Mouse (Mus musculus) forebrain, embryonic 15.5 days (tissue): ENCODE data around the gene Gpnmb. TPM values are rescaled to one million over a fixed set of nuclear protein-coding genes. Genes with fewer than 3 reads are reported as not detected.

Experiments
- ATAC-seq: fragments of 200-750 bp; cut with Nextera tagmentation; replicated peaks from 2 replicates; pipeline ENCODE4 v1.8.0; 2017; ENCODE audit warnings: mild to moderate bottlenecking, moderate TSS enrichment, moderate library complexity
- H3K27ac ChIP-seq: fragments of 300-500 bp; sonication (generic); replicated peaks from 2 replicates; pipeline ENCODE4 v1.5.1; 2015; ENCODE audit warnings: mild to moderate bottlenecking, inconsistent platforms
- H3K27me3 ChIP-seq: fragments of 300-500 bp; sonication (generic); 2 replicates; pipeline ENCODE4 v1.6.1; 2015; ENCODE audit warnings: inconsistent platforms
- H3K36me3 ChIP-seq: fragments of 300-500 bp; sonication (generic); 2 replicates; pipeline ENCODE4 v1.6.1; 2015; ENCODE audit warnings: mild to moderate bottlenecking, inconsistent platforms
- H3K4me1 ChIP-seq: fragments of 300-500 bp; sonication (generic); 2 replicates; pipeline ENCODE4 v1.6.1; 2015; ENCODE audit warnings: inconsistent platforms
- H3K4me2 ChIP-seq: fragments of 300-500 bp; sonication (generic); replicated peaks from 2 replicates; pipeline ENCODE4 v1.6.1; 2015; ENCODE audit warnings: mild to moderate bottlenecking, inconsistent platforms
- H3K4me3 ChIP-seq: fragments of 300-500 bp; sonication (generic); 2 replicates; pipeline ENCODE4 v1.5.1; 2015; ENCODE audit warnings: mild to moderate bottlenecking, inconsistent platforms
- H3K9ac ChIP-seq: fragments of 300-500 bp; sonication (generic); replicated peaks from 2 replicates; pipeline ENCODE4 v1.6.1; 2015; ENCODE audit warnings: mild to moderate bottlenecking, inconsistent platforms
- H3K9me3 ChIP-seq: fragments of 300-500 bp; sonication (generic); 2 replicates; pipeline ENCODE4 v1.6.1; 2016; ENCODE audit warnings: inconsistent platforms
- WGBS: fragments of 180-500 bp; shearing (Covaris S2); methylation state at CpG from one replicate; pipeline ENCODE4 v1.1.7; 2015; ENCODE audit warnings: mixed read lengths; 5-methylcytosine and 5-hydroxymethylcytosine counted together
- polyA plus RNA-seq: library from polyadenylated mRNA; unstranded; fragments of >200 nt; fragmentation: Nextera tagmentation; extraction: Ambion mirVana; gene quantifications from 2 replicates; pipeline ENCODE4 v1.2.1, GENCODE M21; 2015

Gene Gpnmb
- polyA plus RNA-seq, 1 experiment from 2014 or later = 0.47 TPM

DNA sequence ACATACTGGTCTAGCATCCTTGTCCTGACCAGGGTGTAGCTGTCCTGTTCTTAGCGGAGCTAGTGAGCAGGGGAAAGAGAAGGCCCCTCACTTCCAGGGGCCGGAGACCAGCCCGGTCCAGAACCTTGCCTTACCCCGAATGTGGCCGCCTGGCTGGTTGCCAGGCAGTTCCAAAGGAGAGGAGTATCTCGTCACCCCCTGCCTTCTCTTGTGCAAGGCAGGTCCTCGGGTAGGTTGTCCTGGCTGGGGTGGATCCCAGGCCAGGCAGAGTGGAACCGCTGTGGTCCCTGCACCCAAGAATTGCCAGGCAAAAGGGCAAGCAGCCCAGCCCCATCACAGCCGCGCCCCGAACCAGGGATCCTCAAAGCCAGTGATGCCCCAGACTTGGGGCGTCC, 919 bp downstream of the Gpnmb start:
- Histone ChIP-seq H3K9ac (no peak overlapping the region), H3K36me3 (no peaks in the 10 kb centered on the region), H3K4me3 (no peak overlapping the region), H3K27me3 (0 out of 2 replicates have a peak, but pooled peaks cover 2% of the 10 kb centered on the region), H3K4me1 (0 out of 2 replicates have a peak, but pooled peaks cover 3% of the 10 kb centered on the region), H3K4me2 (no peak overlapping the region), H3K27ac (no peak overlapping the region), H3K9me3 (no peaks in the 10 kb centered on the region)
- WGBS = 66% methylated on average over 12 of the region's 12 CpGs
- ATAC-seq = no peak

DNA sequence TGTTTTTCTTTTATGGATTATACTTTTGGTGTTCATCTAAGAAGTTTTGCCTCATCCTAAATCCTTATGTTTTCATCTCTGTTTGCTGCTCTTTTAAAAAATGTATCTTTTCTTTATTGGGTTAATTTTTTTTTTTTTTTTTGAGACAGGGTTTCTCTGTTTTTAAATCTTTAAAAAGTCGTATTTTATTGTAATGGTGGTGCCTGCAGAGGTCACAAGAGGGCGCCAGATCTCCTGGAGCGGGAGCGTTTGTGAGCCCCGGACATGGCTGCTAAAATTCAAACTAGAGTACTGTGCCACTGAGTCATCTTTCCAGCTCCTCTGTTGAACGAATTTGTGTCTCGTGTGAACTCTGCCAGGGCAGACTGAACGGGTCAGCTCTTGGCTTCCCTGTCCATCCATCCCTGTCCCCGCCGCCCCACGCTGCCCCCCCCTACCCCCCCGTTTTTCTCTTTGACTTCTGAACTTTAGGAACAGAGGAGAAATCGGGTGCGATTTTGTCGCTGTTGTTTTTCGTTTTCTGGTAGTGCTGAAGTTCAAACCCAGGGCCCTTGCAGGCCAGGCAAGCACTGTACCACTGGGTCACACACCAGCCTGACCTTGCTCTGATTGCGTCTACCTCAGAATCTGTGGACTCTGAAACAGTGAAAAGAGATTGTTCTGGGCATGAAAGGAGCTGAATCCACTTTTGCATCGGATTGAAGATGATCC, 3.3 kb downstream of the Gpnmb start:
- Histone ChIP-seq H3K36me3 (no peaks in the 10 kb centered on the region), H3K9me3 (no peaks in the 10 kb centered on the region), H3K4me1 (0 out of 2 replicates have a peak, but pooled peaks cover 3% of the 10 kb centered on the region), H3K27me3 (no peaks in the 10 kb centered on the region), H3K4me2 (peak overlapping the region; percentile 38), H3K27ac (no peak overlapping the region), H3K4me3 (peak overlapping the region; percentile 26), H3K9ac (no peak overlapping the region)
- 12% methylated on average over 18 of the region's 18 CpGs for WGBS
- ATAC-seq = 0 out of 2 replicates have a peak, but pooled peaks have one; percentile 63

DNA sequence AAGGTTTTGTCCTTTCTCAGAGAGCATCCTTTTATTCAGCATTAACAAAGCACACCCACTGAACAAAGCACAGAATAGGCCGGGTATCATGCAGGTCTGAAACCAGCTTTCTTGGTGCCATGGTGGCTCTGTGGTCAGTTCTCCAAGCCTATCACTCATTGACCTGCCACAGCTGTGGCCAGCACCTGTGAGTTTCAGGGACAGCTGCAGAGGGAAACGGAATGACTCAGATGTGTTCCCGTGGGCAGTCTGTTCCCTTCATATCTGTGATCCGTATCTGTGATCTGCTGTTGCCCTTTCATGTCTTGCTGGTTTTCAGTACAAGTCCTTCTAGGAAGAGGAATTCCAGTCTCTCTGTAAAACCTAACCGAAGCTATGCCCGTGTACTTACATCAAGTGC, 10.2 kb downstream of the Gpnmb start:
- ATAC-seq = no peak
- H3K36me3 ChIP-seq = no peaks in the 10 kb centered on the region
- no peaks in the 10 kb centered on the region for H3K27me3 ChIP-seq
- H3K4me2 ChIP-seq = no peak overlapping the region
- no peak overlapping the region for H3K9ac ChIP-seq
- WGBS = 76% methylated on average over 6 of the region's 6 CpGs
- H3K27ac ChIP-seq = no peak overlapping the region
- no peaks in the 10 kb centered on the region for H3K9me3 ChIP-seq
- H3K4me1 ChIP-seq = no peaks in the 10 kb centered on the region
- H3K4me3 ChIP-seq = no peak overlapping the region

DNA sequence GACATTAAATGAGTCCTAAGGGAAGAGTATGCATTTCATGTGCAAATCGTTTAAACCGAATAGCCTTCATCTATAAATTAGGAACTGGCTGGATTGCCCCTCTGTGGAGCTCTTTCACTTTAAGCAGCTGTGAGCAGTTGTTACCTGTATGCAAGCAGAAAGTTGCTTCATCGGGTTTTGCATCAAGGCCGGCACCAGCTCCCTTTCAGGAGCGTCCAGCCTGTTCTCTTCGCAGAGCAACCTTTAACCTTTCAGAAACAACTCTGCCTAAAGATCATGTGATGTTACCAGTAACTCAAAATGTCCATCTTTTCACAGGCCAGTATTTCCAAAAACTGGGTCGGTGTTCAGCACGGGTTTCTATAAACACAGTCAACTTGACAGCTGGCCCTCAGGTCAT, 10.6 kb downstream of the Gpnmb start:
- no peak overlapping the region for H3K4me3 ChIP-seq
- H3K9ac ChIP-seq = no peak overlapping the region
- no peaks in the 10 kb centered on the region for H3K9me3 ChIP-seq
- no peak overlapping the region for H3K27ac ChIP-seq
- ATAC-seq = no peak
- H3K27me3 ChIP-seq = no peaks in the 10 kb centered on the region
- no peaks in the 10 kb centered on the region for H3K36me3 ChIP-seq
- H3K4me1 ChIP-seq = no peaks in the 10 kb centered on the region
- no peak overlapping the region for H3K4me2 ChIP-seq
- WGBS = 83% methylated on average over 8 of the region's 8 CpGs

DNA sequence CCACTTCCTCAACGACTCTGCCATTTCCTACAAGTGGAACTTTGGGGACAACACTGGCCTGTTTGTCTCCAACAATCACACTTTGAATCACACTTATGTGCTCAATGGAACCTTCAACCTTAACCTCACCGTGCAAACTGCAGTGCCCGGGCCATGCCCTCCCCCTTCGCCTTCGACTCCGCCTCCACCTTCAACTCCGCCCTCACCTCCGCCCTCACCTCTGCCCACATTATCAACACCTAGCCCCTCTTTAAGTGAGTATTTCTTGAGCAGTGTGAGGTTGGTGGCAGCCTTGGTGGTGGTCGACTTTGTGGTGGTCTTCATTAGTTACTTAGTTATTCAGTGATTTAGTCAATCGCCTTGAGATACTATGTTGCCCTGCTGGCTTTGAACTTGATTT, 11.5 kb downstream of the Gpnmb start:
- Histone ChIP-seq H3K4me2 (no peak overlapping the region), H3K27ac (no peak overlapping the region), H3K4me3 (no peak overlapping the region), H3K27me3 (no peaks in the 10 kb centered on the region), H3K36me3 (no peaks in the 10 kb centered on the region), H3K9me3 (no peaks in the 10 kb centered on the region), H3K4me1 (no peaks in the 10 kb centered on the region), H3K9ac (no peak overlapping the region)
- ATAC-seq = no peak
- WGBS = 83% methylated on average over 10 of the region's 10 CpGs

DNA sequence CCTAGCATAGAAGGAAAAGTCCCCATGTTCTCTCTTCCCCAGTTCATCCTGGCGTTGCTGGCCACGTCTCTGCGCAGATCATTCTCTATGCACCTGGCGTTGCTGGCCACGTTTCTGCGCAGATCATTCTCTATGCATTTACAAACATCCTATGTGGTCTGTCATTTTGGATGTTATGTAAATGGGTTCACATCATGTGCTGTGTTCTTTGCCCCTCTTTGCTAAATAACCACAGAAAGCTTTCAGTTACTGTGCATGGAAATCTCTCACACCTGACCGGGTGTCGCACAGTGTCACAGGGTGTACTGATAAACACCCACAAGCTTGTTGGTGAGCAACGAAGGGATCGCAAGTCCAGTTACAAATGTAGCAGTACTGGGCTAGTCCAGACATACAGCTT, 12.0 kb downstream of the Gpnmb start:
- 89% methylated on average over 10 of the region's 10 CpGs for WGBS
- Histone ChIP-seq H3K4me2 (no peak overlapping the region), H3K4me1 (no peaks in the 10 kb centered on the region), H3K9ac (no peak overlapping the region), H3K4me3 (no peak overlapping the region), H3K9me3 (no peaks in the 10 kb centered on the region), H3K36me3 (no peaks in the 10 kb centered on the region), H3K27me3 (no peaks in the 10 kb centered on the region), H3K27ac (no peak overlapping the region)
- ATAC-seq = no peak

DNA sequence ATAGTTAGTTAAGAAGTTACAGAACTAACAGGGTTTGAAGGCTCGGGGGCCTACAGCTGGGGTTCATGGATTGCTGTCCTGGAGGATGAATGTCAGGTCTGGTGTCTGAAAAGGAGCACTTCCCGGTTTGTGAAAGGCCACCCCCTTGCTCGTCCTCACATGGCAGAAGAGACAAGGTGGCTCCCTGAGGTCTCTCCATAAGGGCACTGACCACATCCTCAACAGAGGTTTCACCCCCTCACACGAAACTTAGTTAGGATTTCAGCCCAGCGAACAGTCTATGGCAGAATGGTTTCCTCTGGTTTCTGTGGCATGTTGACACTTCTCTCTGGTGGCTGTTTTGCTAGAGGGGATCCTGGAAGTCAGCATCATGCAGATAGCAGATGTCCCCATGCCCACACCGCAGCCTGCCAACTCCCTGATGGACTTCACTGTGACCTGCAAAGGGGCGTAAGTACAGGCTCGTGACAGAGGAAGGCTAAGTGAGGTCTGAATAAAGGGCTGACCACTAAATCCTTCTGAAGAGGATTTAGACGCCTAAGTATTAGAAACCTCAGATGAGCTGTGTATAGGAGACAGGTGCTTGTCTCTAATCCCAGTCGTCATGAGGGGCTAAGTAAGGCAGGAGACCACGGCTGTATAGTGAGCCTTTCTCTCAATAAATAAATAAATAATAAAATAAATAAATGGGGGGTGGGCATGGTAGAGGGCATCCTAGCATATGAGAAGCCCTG, 14.5 kb downstream of the Gpnmb start:
- no peaks in the 10 kb centered on the region for H3K27me3 ChIP-seq
- H3K4me3 ChIP-seq = no peak overlapping the region
- H3K9me3 ChIP-seq = no peaks in the 10 kb centered on the region
- no peak for ATAC-seq
- H3K27ac ChIP-seq = no peak overlapping the region
- no peak overlapping the region for H3K4me2 ChIP-seq
- H3K9ac ChIP-seq = no peak overlapping the region
- H3K4me1 ChIP-seq = peaks cover 5% of the 10 kb centered on the region; the same call in 1 of the 2 replicates
- 51% methylated on average over 11 of the region's 11 CpGs for WGBS
- H3K36me3 ChIP-seq = no peaks in the 10 kb centered on the region

DNA sequence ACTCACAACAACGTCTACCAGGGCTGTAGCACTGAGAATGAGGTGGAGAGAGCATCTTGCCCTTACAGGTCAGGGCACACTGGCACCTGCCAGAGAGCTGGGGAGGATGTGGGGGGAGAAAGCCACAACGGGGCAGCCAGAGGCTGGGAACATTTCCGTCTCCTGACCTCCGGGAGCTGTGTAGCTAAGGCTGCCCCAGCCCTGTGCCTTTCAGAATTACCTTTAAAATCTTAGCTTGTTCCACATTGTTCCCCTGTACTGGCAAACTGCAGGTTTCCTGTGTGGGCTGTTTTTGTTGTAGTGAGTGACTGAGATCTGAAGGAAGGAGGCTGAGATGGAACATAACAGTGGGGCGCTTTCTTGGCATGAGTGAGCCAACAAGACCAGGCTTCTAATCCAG, 15.8 kb downstream of the Gpnmb start:
- Histone ChIP-seq H3K4me3 (no peak overlapping the region), H3K9me3 (no peaks in the 10 kb centered on the region), H3K36me3 (no peaks in the 10 kb centered on the region), H3K27ac (no peak overlapping the region), H3K4me1 (peaks cover 5% of the 10 kb centered on the region; the same call in 1 of the 2 replicates), H3K4me2 (no peak overlapping the region), H3K27me3 (no peaks in the 10 kb centered on the region), H3K9ac (no peak overlapping the region)
- no peak for ATAC-seq
- 73% methylated on average over 5 of the region's 5 CpGs for WGBS

DNA sequence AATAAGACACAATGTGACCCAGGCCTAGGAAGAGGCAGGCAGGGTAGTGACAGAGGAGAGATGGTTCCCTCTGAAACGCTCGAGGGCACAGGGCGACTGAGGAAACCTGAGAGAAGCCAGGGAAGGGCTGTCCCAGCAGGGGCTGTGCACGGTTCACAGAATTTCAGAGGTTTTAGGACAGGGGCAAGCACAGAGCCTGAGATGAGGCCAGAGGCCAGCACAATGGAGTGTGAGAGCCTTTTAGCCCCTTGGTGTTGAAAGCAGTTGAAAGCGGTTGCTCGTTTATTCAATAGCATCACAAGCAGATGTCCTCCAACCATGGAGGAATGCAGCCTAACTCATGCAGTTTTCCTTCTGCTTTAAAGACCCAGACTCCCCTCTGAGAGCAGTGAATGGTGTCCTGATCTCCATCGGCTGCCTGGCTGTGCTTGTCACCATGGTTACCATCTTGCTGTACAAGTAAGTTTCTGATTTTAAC, 18.9 kb downstream of the Gpnmb start:
- H3K27ac ChIP-seq = peak overlapping the region; percentile 31
- H3K4me3 ChIP-seq = no peak overlapping the region
- H3K9me3 ChIP-seq = no peaks in the 10 kb centered on the region
- H3K36me3 ChIP-seq = no peaks in the 10 kb centered on the region
- H3K9ac ChIP-seq = no peak overlapping the region
- no peak overlapping the region for H3K4me2 ChIP-seq
- WGBS = 5% methylated on average over 7 of the region's 7 CpGs
- H3K27me3 ChIP-seq = no peaks in the 10 kb centered on the region
- H3K4me1 ChIP-seq = peaks cover 5% of the 10 kb centered on the region; the same call in 1 of the 2 replicates
- peak; percentile 56 for ATAC-seq

DNA sequence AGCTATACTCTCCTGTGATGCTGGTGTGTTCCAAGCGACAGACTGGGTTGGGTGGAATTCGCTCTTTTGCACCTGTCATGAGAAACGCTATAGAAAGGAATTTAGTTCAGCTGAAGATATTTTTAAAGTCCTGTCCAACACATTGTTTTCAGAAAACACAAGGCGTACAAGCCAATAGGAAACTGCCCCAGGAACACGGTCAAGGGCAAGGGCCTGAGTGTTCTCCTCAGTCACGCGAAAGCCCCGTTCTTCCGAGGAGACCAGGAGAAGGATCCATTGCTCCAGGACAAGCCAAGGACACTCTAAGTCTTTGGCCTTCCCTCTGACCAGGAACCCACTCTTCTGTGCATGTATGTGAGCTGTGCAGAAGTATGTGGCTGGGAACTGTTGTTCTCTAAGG, 19.7 kb downstream of the Gpnmb start:
- no peak for ATAC-seq
- Histone ChIP-seq H3K4me1 (peaks cover 5% of the 10 kb centered on the region; the same call in 1 of the 2 replicates), H3K4me2 (no peak overlapping the region), H3K27ac (no peak overlapping the region), H3K36me3 (no peaks in the 10 kb centered on the region), H3K9me3 (no peaks in the 10 kb centered on the region), H3K9ac (no peak overlapping the region), H3K27me3 (no peaks in the 10 kb centered on the region), H3K4me3 (no peak overlapping the region)
- WGBS = 61% methylated on average over 9 of the region's 9 CpGs

DNA sequence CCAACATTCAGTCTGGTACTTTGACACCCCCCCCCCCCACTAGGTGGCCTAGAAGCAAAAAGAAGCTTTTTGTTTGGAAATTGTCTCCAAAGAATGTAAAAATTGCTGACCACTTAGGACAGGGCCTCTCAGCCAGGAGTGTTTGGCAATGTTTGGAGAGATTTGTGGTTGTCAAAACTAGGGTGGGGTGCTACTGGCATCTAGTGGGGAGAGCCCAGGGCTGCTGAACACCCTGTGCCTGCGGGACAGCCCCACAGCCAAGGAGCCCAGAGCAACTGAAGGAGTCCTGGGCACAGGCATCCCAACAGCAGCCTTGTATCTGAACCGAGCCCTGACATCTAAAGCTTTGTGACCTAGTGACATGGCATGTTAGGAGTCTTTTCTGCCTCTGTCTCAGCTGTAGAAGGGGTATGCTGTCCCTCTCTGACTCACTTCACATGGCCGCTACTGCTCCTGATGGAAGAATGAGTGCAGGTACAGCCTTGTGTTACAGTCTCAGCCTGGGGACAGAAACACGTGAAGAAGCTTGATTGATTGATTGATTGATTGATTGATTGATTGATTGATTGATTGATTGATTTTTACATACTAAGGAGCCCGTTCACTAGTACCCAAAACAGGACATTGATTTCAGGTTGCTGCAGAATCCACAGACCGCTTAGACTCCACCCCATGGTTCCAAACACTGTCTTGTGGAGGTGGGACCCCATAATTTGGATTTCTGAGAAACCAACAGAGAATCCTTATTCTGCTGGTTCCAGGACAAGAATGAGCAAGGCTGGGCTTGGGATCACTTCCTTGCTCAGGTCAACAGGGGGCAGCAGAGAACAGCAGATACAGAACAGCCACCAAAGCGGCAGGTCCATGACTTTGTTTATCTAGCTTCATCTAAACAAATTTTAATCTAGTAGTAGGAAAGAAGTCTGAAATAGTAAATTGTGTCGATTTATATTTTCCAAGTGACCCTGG, 21.0 kb downstream of the Gpnmb start:
- no peak overlapping the region for H3K27ac ChIP-seq
- peak; percentile 38 for ATAC-seq

More for the DNA sequence above, 21.0 kb downstream of the Gpnmb start:
- Histone ChIP-seq H3K36me3 (no peaks in the 10 kb centered on the region), H3K27me3 (no peaks in the 10 kb centered on the region), H3K4me3 (no peak overlapping the region), H3K4me1 (peaks cover 5% of the 10 kb centered on the region; the same call in 1 of the 2 replicates), H3K9me3 (no peaks in the 10 kb centered on the region), H3K9ac (no peak overlapping the region), H3K4me2 (no peak overlapping the region)
- 38% methylated on average over 8 of the region's 8 CpGs for WGBS
